Mouse (Mus musculus): ENCODE data around the gene Kcng4. TPM values are rescaled to one million over a fixed set of nuclear protein-coding genes. Genes with fewer than 3 reads are reported as not detected.

Gene Kcng4
- 10 to 100 TPM; 11.4 to 11.8 TPM for total RNA-seq (2021)
- long read RNA-seq, experiment 1, transcript Kcng4-201 (3 exons, 3,806 nt): major isoform, 23 of 58 reads
- long read RNA-seq, experiment 1, partial matches to known transcripts: 12 of 58 reads
- long read RNA-seq, experiment 1, other reads (novel, unspliced or antisense): 23 of 58 reads
- long read RNA-seq, experiment 2, transcript Kcng4-201 (3 exons, 3,806 nt): major isoform, 7 of 15 reads
- long read RNA-seq, experiment 2, partial matches to known transcripts: 1 of 15 reads
- long read RNA-seq, experiment 2, other reads (novel, unspliced or antisense): 7 of 15 reads

- DNase-seq (ENCODE audit: low spot score): no peak
Measured at GRCm38 (mm10) chr8:119635378-119635777, at the start of gene Kcng4. Gene Kcng4 (minus strand): TSS chr8:119635680.

GRCm38 (mm10) chr8:119679184-119679583 is 43.7 kb upstream of the Kcng4 start:
- DNase-seq (ENCODE audit: low spot score): no peak

GRCm38 (mm10) chr8:119678138-119678843 is 42.8 kb upstream of the Kcng4 start:
- no peak for DNase-seq (ENCODE audit: low spot score)

GRCm38 (mm10) chr8:119676389-119676788 is 40.9 kb upstream of the Kcng4 start:
- DNase-seq (ENCODE audit: low spot score): peak; percentile 95

GRCm38 (mm10) chr8:119675457-119675856 is 40.0 kb upstream of the Kcng4 start:
- DNase-seq (ENCODE audit: low spot score): no peak

GRCm38 (mm10) chr8:119673976-119674555 is 38.6 kb upstream of the Kcng4 start:
- no peak for DNase-seq (ENCODE audit: low spot score)

- peak; percentile 81 for DNase-seq (ENCODE audit: low spot score)
Measured at GRCm38 (mm10) chr8:119670419-119671091, 35.1 kb upstream of the Kcng4 start.

GRCm38 (mm10) chr8:119669284-119669683 is 33.8 kb upstream of the Kcng4 start:
- peak; percentile 49 for DNase-seq (ENCODE audit: low spot score)

GRCm38 (mm10) chr8:119668447-119668846 is 33.0 kb upstream of the Kcng4 start:
- DNase-seq (ENCODE audit: low spot score): no peak

- peak; percentile 72 for DNase-seq (ENCODE audit: low spot score)
Measured at GRCm38 (mm10) chr8:119666219-119666951, 30.9 kb upstream of the Kcng4 start, which contains the start of gene Wfdc1. Gene Wfdc1 (plus strand): TSS chr8:119666365.

GRCm38 (mm10) chr8:119665270-119665669 is 29.8 kb upstream of the Kcng4 start:
- DNase-seq (ENCODE audit: low spot score): peak; percentile 40

GRCm38 (mm10) chr8:119663440-119663839 is 28.0 kb upstream of the Kcng4 start:
- no peak for DNase-seq (ENCODE audit: low spot score)

- DNase-seq (ENCODE audit: low spot score): no peak
Measured at GRCm38 (mm10) chr8:119661892-119662291, 26.4 kb upstream of the Kcng4 start.

- DNase-seq (ENCODE audit: low spot score): peak; percentile 68
Measured at GRCm38 (mm10) chr8:119661081-119661480, 25.6 kb upstream of the Kcng4 start.

- DNase-seq (ENCODE audit: low spot score): peak; percentile 47
Measured at GRCm38 (mm10) chr8:119656709-119657464, 21.4 kb upstream of the Kcng4 start.

GRCm38 (mm10) chr8:119651324-119651723 is 15.8 kb upstream of the Kcng4 start:
- no peak for DNase-seq (ENCODE audit: low spot score)

GRCm38 (mm10) chr8:119646846-119647245 is 11.4 kb upstream of the Kcng4 start:
- no peak for DNase-seq (ENCODE audit: low spot score)

GRCm38 (mm10) chr8:119646197-119646596 is 10.7 kb upstream of the Kcng4 start:
- no peak for DNase-seq (ENCODE audit: low spot score)

- no peak for DNase-seq (ENCODE audit: low spot score)
Measured at GRCm38 (mm10) chr8:119644981-119645597, 9.6 kb upstream of the Kcng4 start.

- DNase-seq (ENCODE audit: low spot score): no peak
Measured at GRCm38 (mm10) chr8:119644429-119644960, 9.0 kb upstream of the Kcng4 start.
